Mouse (Mus musculus) lung, embryonic 16.5 days (tissue): ENCODE results near the gene Erbb4. TPM values are rescaled to one million over a fixed set of nuclear protein-coding genes. Genes with fewer than 3 reads are reported as not detected.

ENCODE experiments used
- ATAC-seq: fragments of 200-750 bp; cut with Nextera tagmentation; 2 replicates; pipeline ENCODE4 v1.8.0; 2017; ENCODE audit warnings: low read depth, mild to moderate bottlenecking, moderate library complexity
- H3K27ac ChIP-seq: fragments of 300-500 bp; sonication (generic); 2 replicates; pipeline ENCODE4 v1.5.1; 2014; ENCODE audit warnings: mild to moderate bottlenecking, control low read depth, low read length
- H3K27me3 ChIP-seq: fragments of 300-500 bp; sonication (generic); 2 replicates; pipeline ENCODE4 v1.6.1; 2014; ENCODE audit warnings: low read depth, low read length, mixed read lengths; ENCODE audit not compliant: control insufficient read depth, insufficient read depth
- H3K36me3 ChIP-seq: fragments of 300-500 bp; sonication (generic); 2 replicates; pipeline ENCODE4 v1.6.1; 2014; ENCODE audit warnings: low read length; ENCODE audit not compliant: control insufficient read depth, insufficient read depth
- H3K4me1 ChIP-seq: fragments of 300-500 bp; sonication (generic); replicated peaks from 2 replicates; pipeline ENCODE4 v1.6.1; 2014; ENCODE audit warnings: low read length, mixed read lengths; ENCODE audit not compliant: control insufficient read depth, insufficient read depth
- H3K4me2 ChIP-seq: fragments of 300-500 bp; sonication (generic); 2 replicates; pipeline ENCODE4 v1.6.1; 2014; ENCODE audit warnings: low read depth, low read length, control low read depth
- H3K4me3 ChIP-seq: fragments of 300-500 bp; sonication (generic); 2 replicates; pipeline ENCODE4 v1.5.1; 2014; ENCODE audit warnings: mild to moderate bottlenecking, low read length, control low read depth
- H3K9ac ChIP-seq: fragments of 300-500 bp; sonication (generic); 2 replicates; pipeline ENCODE4 v1.6.1; 2014; ENCODE audit warnings: low read length, control low read depth
- H3K9me3 ChIP-seq: fragments of 300-500 bp; sonication (generic); 2 replicates; pipeline ENCODE4 v1.6.1; 2016; ENCODE audit warnings: low read length; ENCODE audit not compliant: control insufficient read depth
- WGBS: fragments of 180-500 bp; shearing (Covaris S2); extraction: QIAGEN DNeasy Blood & Tissue Kit; methylation state at CpG from one replicate; pipeline ENCODE4 v1.1.7; 2014; 5-methylcytosine and 5-hydroxymethylcytosine counted together
- polyA plus RNA-seq: library from polyadenylated mRNA; unstranded; fragments of >200 nt; fragmentation: Nextera tagmentation; extraction: Ambion mirVana; gene quantifications from 2 replicates; pipeline ENCODE4 v1.2.1, GENCODE M21; 2015

The Erbb4 gene
- polyA plus RNA-seq, 1 experiment from 2014 or later = 1.1 TPM

GRCm38 (mm10) chr1:68973355-68974127 lies 134.3 kb downstream of the Erbb4 start:
- peak; percentile 89 for ATAC-seq
- Histone ChIP-seq H3K4me1 (peaks cover 3% of the 10 kb centered on the region; the same call in 1 of the 2 replicates), H3K27me3 (no peaks in the 10 kb centered on the region), H3K9ac (no peak overlapping the region), H3K4me3 (no peak overlapping the region), H3K36me3 (no peaks in the 10 kb centered on the region), H3K4me2 (no peak overlapping the region), H3K27ac (no peak overlapping the region), H3K9me3 (no peaks in the 10 kb centered on the region)
- 53% methylated on average over 5 of the region's 5 CpGs for WGBS

GRCm38 (mm10) chr1:68964127-68964526 lies 143.7 kb downstream of the Erbb4 start:
- no peak for ATAC-seq
- no peaks in the 10 kb centered on the region for H3K36me3 ChIP-seq
- H3K27me3 ChIP-seq = no peaks in the 10 kb centered on the region
- H3K9me3 ChIP-seq = no peaks in the 10 kb centered on the region
- no peak overlapping the region for H3K4me3 ChIP-seq
- no peaks in the 10 kb centered on the region for H3K4me1 ChIP-seq
- H3K4me2 ChIP-seq = no peak overlapping the region
- H3K9ac ChIP-seq = no peak overlapping the region
- H3K27ac ChIP-seq = no peak overlapping the region

DNA sequence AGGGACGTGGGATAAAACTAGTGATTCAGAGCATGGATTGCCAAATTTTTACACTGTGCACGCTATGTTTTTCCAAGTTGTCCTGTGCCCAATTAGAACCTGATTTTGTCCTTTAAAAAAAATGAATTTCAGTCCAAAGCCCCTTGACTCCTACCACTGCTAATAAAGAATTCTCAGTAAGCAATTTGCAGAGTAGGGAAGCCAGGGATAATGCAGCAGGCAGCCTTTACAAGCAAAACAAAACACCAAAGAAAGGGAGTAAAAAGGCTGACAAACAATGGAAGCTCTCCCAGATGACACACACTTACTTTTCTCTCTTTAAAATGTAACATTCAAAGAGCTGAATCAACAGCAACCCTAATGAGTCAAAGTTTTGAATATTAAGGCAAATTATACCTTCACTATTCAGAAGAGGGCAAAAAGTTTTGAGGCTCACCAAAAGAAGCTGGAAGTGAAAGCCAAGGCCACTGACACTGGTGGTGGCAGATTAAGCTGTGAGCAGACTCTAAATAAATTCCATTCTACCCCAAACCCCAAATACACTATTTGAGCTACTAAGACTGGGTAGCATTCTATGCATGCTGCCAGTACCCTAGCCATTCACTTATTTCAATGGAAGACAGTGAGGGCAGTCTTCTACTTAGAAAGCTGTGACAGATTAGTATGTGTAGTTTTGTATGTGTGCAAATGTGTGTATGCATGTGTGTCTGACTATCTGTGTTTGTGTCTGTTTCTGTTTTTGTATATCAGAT lies 146.3 kb downstream of the Erbb4 start:
- Histone ChIP-seq H3K9me3 (no peaks in the 10 kb centered on the region), H3K4me1 (no peaks in the 10 kb centered on the region), H3K4me3 (no peak overlapping the region), H3K9ac (no peak overlapping the region), H3K36me3 (no peaks in the 10 kb centered on the region), H3K27me3 (no peaks in the 10 kb centered on the region), H3K4me2 (no peak overlapping the region), H3K27ac (no peak overlapping the region)
- WGBS = 63% methylated on average over 2 of the region's 2 CpGs
- ATAC-seq = no peak

- H3K36me3 ChIP-seq = no peaks in the 10 kb centered on the region
- H3K4me3 ChIP-seq = no peak overlapping the region
- H3K9me3 ChIP-seq = no peaks in the 10 kb centered on the region
- 21% methylated on average over 4 of the region's 4 CpGs for WGBS
- H3K9ac ChIP-seq = no peak overlapping the region
- no peak overlapping the region for H3K4me2 ChIP-seq
- no peak overlapping the region for H3K27ac ChIP-seq
- ATAC-seq = no peak
- H3K4me1 ChIP-seq = no peaks in the 10 kb centered on the region
- no peaks in the 10 kb centered on the region for H3K27me3 ChIP-seq
Measured at GRCm38 (mm10) chr1:68956766-68957533, 150.9 kb downstream of the Erbb4 start.

- no peak overlapping the region for H3K9ac ChIP-seq
- H3K27ac ChIP-seq = no peak overlapping the region
- no peak overlapping the region for H3K4me3 ChIP-seq
- H3K4me2 ChIP-seq = no peak overlapping the region
- ATAC-seq = no peak
- no peaks in the 10 kb centered on the region for H3K27me3 ChIP-seq
- no peaks in the 10 kb centered on the region for H3K9me3 ChIP-seq
- H3K36me3 ChIP-seq = no peaks in the 10 kb centered on the region
- no peaks in the 10 kb centered on the region for H3K4me1 ChIP-seq
- 56% methylated on average over 2 of the region's 2 CpGs for WGBS
Measured at GRCm38 (mm10) chr1:68955482-68955881, 152.4 kb downstream of the Erbb4 start.

- no peak overlapping the region for H3K4me3 ChIP-seq
- H3K27me3 ChIP-seq = no peaks in the 10 kb centered on the region
- H3K4me1 ChIP-seq = 0 out of 2 replicates have a peak, but pooled peaks cover 2% of the 10 kb centered on the region
- no peaks in the 10 kb centered on the region for H3K36me3 ChIP-seq
- H3K27ac ChIP-seq = no peak overlapping the region
- peak; percentile 62; the same call in 1 of the 2 replicates for ATAC-seq
- no peaks in the 10 kb centered on the region for H3K9me3 ChIP-seq
- H3K4me2 ChIP-seq = no peak overlapping the region
- no peak overlapping the region for H3K9ac ChIP-seq
- WGBS = 15% methylated on average over 2 of the region's 2 CpGs
Measured at GRCm38 (mm10) chr1:68943141-68943540, 164.7 kb downstream of the Erbb4 start.

DNA sequence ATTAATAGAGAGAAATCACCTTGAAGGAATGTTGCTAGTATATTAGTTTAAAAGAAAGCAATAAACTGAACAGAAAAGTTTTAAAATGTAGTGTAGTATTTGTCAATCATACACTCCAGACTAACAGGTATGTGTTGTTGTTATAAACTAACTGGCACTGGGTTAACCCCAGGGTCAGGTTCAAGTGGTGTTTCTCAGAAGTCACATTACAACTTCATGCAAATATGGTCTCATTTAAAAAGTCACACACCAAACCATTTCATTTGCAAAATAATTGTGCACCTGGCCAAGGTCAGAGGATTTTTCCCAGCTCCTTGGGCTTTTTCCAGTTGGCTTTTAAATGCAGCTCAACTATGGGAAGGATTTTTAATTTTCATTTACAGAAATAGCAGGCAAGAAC lies 173.1 kb downstream of the Erbb4 start:
- Histone ChIP-seq H3K27me3 (no peaks in the 10 kb centered on the region), H3K4me3 (no peak overlapping the region), H3K36me3 (no peaks in the 10 kb centered on the region), H3K27ac (no peak overlapping the region), H3K9ac (no peak overlapping the region), H3K4me2 (no peak overlapping the region), H3K4me1 (no peaks in the 10 kb centered on the region), H3K9me3 (no peaks in the 10 kb centered on the region)
- ATAC-seq = no peak

DNA sequence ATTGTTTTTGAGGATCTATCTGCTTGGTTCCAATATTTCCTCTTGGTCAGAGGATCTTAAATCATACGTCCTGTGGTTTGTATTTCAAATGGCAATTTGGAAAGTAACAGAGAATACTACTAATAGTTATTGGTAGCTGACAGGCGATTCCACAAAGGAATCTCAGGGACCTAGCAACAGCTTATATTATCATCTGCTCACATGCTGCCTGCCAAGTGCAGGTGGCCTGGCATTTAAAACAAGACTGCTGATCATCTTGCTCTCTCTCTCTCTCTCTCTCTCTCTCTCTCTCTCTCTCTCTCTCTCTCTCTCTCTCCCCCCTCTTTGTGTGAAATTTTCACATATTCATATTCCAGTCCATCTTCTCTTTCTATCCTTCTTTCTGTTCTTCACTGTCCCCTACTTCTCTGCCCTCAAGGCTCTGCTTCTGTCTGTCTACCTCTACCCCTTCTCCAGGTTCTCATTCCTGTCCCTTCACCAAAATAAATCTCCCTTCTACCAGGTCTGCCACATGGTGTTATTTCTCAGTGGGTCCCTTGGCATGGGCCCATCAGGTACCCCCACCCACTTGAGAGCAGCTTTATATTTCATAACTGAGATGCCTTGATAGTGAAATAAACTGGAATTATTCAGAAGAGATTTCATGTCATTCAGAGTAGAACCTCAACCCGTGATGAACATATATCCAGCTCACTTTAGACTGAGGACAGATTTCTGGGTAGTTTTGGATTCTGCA lies 174.4 kb downstream of the Erbb4 start:
- Histone ChIP-seq H3K9ac (no peak overlapping the region), H3K27ac (no peak overlapping the region), H3K9me3 (no peaks in the 10 kb centered on the region), H3K4me3 (no peak overlapping the region), H3K4me1 (no peaks in the 10 kb centered on the region), H3K36me3 (no peaks in the 10 kb centered on the region), H3K27me3 (no peaks in the 10 kb centered on the region), H3K4me2 (no peak overlapping the region)
- 82% methylated on average over 3 of the region's 3 CpGs for WGBS
- no peak for ATAC-seq
